Mouse (Mus musculus) limb, embryonic 12.5 days (tissue): ENCODE measurements around the gene Ifitm7. TPM values are rescaled to one million over a fixed set of nuclear protein-coding genes. Genes with fewer than 3 reads are reported as not detected.
"Not testable (repeated sequence)": the region's sequence is repeated elsewhere in the genome, so short reads cannot be mapped to it uniquely, and the experiment has no call there.

Experiments used
- ATAC-seq: fragments of 200-750 bp; cut with Nextera tagmentation; 2 replicates; pipeline ENCODE4 v1.8.0; 2017; ENCODE audit warnings: low read depth, moderate TSS enrichment; ENCODE audit not compliant: insufficient number of reproducible peaks, insufficient read depth, low FRiP score, low TSS enrichment
- H3K27ac ChIP-seq: fragments of 300-500 bp; sonication (generic); 2 replicates; pipeline ENCODE4 v1.5.1; 2016; ENCODE audit warnings: mild to moderate bottlenecking, moderate library complexity
- H3K27me3 ChIP-seq: fragments of 300-500 bp; sonication (generic); 2 replicates; pipeline ENCODE4 v1.6.1; 2016; ENCODE audit warnings: mild to moderate bottlenecking, moderate library complexity
- H3K36me3 ChIP-seq: fragments of 300-500 bp; sonication (generic); 2 replicates; pipeline ENCODE4 v1.6.1; 2016; ENCODE audit warnings: mild to moderate bottlenecking, moderate library complexity
- H3K4me1 ChIP-seq: fragments of 300-500 bp; sonication (generic); replicated peaks from 2 replicates; pipeline ENCODE4 v1.6.1; 2016
- H3K4me2 ChIP-seq: fragments of 300-500 bp; sonication (generic); 2 replicates; pipeline ENCODE4 v1.6.1; 2016; ENCODE audit warnings: mild to moderate bottlenecking, moderate library complexity
- H3K4me3 ChIP-seq: fragments of 300-500 bp; sonication (generic); replicated peaks from 2 replicates; pipeline ENCODE4 v1.5.1; 2016; ENCODE audit warnings: mild to moderate bottlenecking
- H3K9ac ChIP-seq: fragments of 300-500 bp; sonication (generic); replicated peaks from 2 replicates; pipeline ENCODE4 v1.6.1; 2016; ENCODE audit warnings: mild to moderate bottlenecking, moderate library complexity
- H3K9me3 ChIP-seq: fragments of 300-500 bp; sonication (generic); 2 replicates; pipeline ENCODE4 v1.6.1; 2016; ENCODE audit warnings: mild to moderate bottlenecking, moderate library complexity
- WGBS: fragments of 180-500 bp; shearing (Covaris S2); methylation state at CpG from one replicate; pipeline ENCODE4 v1.1.7; 2016; 5-methylcytosine and 5-hydroxymethylcytosine counted together
- polyA plus RNA-seq: library from polyadenylated mRNA; unstranded; fragments of >200 nt; fragmentation: Nextera tagmentation; extraction: Ambion mirVana; gene quantifications from 2 replicates; pipeline ENCODE4 v1.2.1, GENCODE M21; 2016

Gene Ifitm7
- polyA plus RNA-seq, 1 experiment from 2014 or later: 0.75 TPM

DNA sequence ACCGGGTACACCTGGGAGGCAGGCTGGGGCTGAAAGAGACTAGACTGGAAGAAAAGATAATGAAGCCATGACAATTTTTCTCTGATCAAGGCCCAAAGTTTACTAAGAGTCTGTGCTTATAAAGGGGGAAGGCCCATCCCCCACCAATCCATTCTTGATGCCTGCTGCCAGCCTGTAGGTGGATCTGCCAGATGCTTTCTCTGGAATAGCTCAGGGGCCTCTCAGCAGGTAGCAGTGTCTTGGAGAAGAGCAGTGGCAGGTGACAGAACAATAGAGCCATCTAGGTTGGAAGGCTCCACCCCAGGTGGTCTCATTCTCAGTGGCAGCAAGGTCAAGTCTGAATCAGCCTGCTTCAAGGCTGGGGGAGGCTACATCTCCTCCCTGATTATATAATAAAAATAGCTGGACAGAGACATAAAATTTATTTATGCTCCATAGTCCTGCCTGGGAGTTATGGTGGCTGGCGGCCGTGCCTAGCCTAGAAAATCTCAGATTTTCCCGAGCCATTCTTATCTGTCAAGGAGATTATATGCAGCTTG is 10.3 kb downstream of the Ifitm7 start:
- not testable (repeated sequence) for H3K4me3 ChIP-seq, H3K4me2 ChIP-seq, H3K9me3 ChIP-seq, ATAC-seq, H3K27me3 ChIP-seq, H3K4me1 ChIP-seq, H3K9ac ChIP-seq, H3K36me3 ChIP-seq, H3K27ac ChIP-seq
- WGBS: 82% methylated on average over 4 of the region's 4 CpGs

GRCm38 (mm10) chr16:13972051-13972450 is 14.6 kb downstream of the Ifitm7 start:
- 89% methylated on average over 8 of the region's 8 CpGs for WGBS
- Histone ChIP-seq H3K4me3 (no peak overlapping the region), H3K4me2 (no peak overlapping the region), H3K27ac (no peak overlapping the region), H3K27me3 (no peaks in the 10 kb centered on the region), H3K9me3 (no peaks in the 10 kb centered on the region), H3K9ac (no peak overlapping the region), H3K4me1 (no peaks in the 10 kb centered on the region), H3K36me3 (no peaks in the 10 kb centered on the region)
- no peak for ATAC-seq

GRCm38 (mm10) chr16:13969096-13969495 is 17.6 kb downstream of the Ifitm7 start:
- H3K36me3 ChIP-seq: no peaks in the 10 kb centered on the region
- no peaks in the 10 kb centered on the region for H3K27me3 ChIP-seq
- H3K4me3 ChIP-seq: no peak overlapping the region
- no peak overlapping the region for H3K27ac ChIP-seq
- WGBS: 85% methylated on average over 1 of the region's 1 CpGs
- no peak overlapping the region for H3K9ac ChIP-seq
- H3K4me1 ChIP-seq: no peaks in the 10 kb centered on the region
- H3K4me2 ChIP-seq: no peak overlapping the region
- no peak for ATAC-seq
- no peaks in the 10 kb centered on the region for H3K9me3 ChIP-seq

- no peak for ATAC-seq
- Histone ChIP-seq H3K9me3 (no peaks in the 10 kb centered on the region), H3K4me2 (no peak overlapping the region), H3K27me3 (no peaks in the 10 kb centered on the region), H3K4me1 (no peaks in the 10 kb centered on the region), H3K27ac (no peak overlapping the region), H3K4me3 (no peak overlapping the region), H3K36me3 (no peaks in the 10 kb centered on the region), H3K9ac (no peak overlapping the region)
- WGBS: 17% methylated on average over 1 of the region's 1 CpGs
Measured at GRCm38 (mm10) chr16:13962053-13962452, 24.6 kb downstream of the Ifitm7 start.

GRCm38 (mm10) chr16:13951245-13951644 is 35.4 kb downstream of the Ifitm7 start:
- 78% methylated on average over 3 of the region's 3 CpGs for WGBS
- H3K4me2 ChIP-seq: no peak overlapping the region
- no peaks in the 10 kb centered on the region for H3K27me3 ChIP-seq
- no peaks in the 10 kb centered on the region for H3K9me3 ChIP-seq
- no peaks in the 10 kb centered on the region for H3K36me3 ChIP-seq
- no peak overlapping the region for H3K4me3 ChIP-seq
- no peak overlapping the region for H3K9ac ChIP-seq
- no peak overlapping the region for H3K27ac ChIP-seq
- ATAC-seq: no peak
- H3K4me1 ChIP-seq: no peaks in the 10 kb centered on the region

DNA sequence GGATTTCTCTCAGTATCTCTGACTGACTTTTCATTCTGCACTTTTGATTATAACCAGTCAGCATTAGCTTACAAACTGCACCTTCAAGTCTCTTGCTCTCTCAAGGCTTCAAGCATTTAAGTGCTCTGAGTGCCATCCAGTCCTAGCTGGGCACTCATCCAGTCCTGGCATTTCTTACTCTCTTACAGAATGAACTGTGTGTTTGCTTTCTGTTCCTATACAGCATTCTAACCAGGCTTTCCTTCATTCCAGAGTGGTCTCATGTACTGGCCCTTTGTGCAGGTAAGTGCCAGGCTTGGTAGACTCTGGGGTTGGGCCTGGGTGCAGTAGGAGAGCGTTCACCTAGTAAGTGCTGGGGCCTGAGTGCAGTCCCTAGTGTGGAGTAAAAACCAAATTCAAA is 40.4 kb downstream of the Ifitm7 start:
- no peak for ATAC-seq
- Histone ChIP-seq H3K4me2 (no peak overlapping the region), H3K4me3 (no peak overlapping the region), H3K9ac (no peak overlapping the region), H3K27ac (no peak overlapping the region), H3K36me3 (no peaks in the 10 kb centered on the region), H3K27me3 (peaks cover 7% of the 10 kb centered on the region), H3K4me1 (0 out of 2 replicates have a peak, but pooled peaks cover 2% of the 10 kb centered on the region), H3K9me3 (no peaks in the 10 kb centered on the region)
- 77% methylated on average over 1 of the region's 1 CpGs for WGBS

DNA sequence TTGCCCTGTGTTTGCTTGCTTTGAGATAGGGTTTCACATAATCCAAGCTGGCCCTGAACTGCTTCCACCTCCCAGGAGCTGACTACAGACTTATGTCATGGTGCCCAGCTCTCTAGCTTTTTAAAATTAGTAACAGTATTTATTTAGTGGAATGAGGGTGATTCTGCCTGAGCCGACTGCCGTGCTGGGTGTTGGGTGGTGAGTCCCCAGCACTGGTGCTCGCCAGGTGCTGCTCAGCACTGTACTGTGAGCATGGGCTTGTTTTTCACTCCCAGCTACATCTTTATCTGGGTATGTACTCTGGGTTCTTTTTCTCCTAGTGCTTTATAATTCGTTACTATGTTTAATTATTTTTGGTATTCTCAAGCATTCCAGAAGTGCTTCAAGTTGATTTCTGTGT is 41.5 kb downstream of the Ifitm7 start:
- H3K4me3 ChIP-seq: no peak overlapping the region
- 0 out of 2 replicates have a peak, but pooled peaks cover 8% of the 10 kb centered on the region for H3K4me1 ChIP-seq
- peaks cover 19% of the 10 kb centered on the region for H3K27me3 ChIP-seq
- H3K36me3 ChIP-seq: no peaks in the 10 kb centered on the region
- ATAC-seq: no peak
- H3K9me3 ChIP-seq: no peaks in the 10 kb centered on the region
- H3K4me2 ChIP-seq: no peak overlapping the region
- no peak overlapping the region for H3K27ac ChIP-seq
- no peak overlapping the region for H3K9ac ChIP-seq
- 71% methylated on average over 4 of the region's 4 CpGs for WGBS

- no peak overlapping the region for H3K4me2 ChIP-seq
- no peak overlapping the region for H3K4me3 ChIP-seq
- H3K9ac ChIP-seq: no peak overlapping the region
- H3K4me1 ChIP-seq: 0 out of 2 replicates have a peak, but pooled peaks cover 8% of the 10 kb centered on the region
- WGBS: 73% methylated on average over 5 of the region's 5 CpGs
- H3K27ac ChIP-seq: no peak overlapping the region
- H3K9me3 ChIP-seq: no peaks in the 10 kb centered on the region
- H3K27me3 ChIP-seq: peaks cover 21% of the 10 kb centered on the region
- no peaks in the 10 kb centered on the region for H3K36me3 ChIP-seq
- ATAC-seq: no peak
Measured at GRCm38 (mm10) chr16:13944752-13945151, 41.9 kb downstream of the Ifitm7 start.

DNA sequence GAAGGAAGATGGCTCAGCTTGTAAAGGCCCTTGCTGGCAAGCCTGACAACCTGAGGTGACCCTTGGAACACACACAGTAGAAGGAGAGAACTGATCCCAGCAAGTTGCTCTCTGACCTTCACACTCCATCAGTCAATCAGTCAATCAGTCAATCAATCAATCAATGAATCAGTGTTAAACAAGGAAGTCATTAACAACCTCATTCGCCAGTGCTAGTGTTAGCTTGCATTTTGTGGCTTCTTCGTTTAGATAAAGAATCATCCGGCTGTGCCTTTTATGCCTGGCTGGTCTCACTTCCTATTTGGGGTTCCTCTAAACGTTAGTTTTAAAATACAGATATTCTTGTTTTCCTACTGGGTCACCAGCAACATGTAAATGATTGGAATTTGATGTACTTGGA is 42.5 kb downstream of the Ifitm7 start:
- peaks cover 24% of the 10 kb centered on the region for H3K27me3 ChIP-seq
- no peak for ATAC-seq
- no peak overlapping the region for H3K27ac ChIP-seq
- H3K9me3 ChIP-seq: no peaks in the 10 kb centered on the region
- no peaks in the 10 kb centered on the region for H3K36me3 ChIP-seq
- H3K4me3 ChIP-seq: no peak overlapping the region
- WGBS: 50% methylated on average over 4 of the region's 4 CpGs
- H3K4me1 ChIP-seq: 0 out of 2 replicates have a peak, but pooled peaks cover 8% of the 10 kb centered on the region
- no peak overlapping the region for H3K4me2 ChIP-seq
- H3K9ac ChIP-seq: no peak overlapping the region

DNA sequence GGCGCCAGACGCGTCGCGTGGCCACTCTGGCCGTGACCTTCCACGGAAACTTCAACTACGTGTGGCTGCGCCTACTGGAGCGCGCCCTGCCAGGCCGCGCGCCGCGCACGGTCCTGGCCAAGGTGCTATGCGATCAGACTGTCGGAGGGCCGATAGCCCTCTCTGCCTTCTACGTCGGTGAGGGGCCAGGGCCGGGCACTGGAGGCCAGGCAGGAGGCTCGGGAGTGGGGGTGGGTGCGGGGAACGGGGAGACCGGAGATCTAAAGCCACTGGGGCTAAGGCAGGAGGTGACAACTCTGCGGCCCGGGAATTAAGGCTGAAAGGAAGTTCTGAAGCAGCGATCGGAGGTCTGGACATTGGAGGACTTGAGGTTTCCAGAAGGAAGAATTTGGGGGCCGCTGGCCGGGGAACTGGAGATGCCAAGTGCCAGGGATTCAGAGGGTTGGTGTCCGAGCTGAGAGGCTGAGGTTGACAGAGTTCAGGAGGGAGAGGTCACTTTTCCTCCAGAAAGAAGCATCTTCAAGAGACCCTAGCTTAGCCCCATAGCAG is 45.8 kb downstream of the Ifitm7 start:
- Histone ChIP-seq H3K9me3 (no peaks in the 10 kb centered on the region), H3K4me1 (0 out of 2 replicates have a peak, but pooled peaks cover 8% of the 10 kb centered on the region), H3K27ac (no peak overlapping the region), H3K27me3 (peaks cover 24% of the 10 kb centered on the region), H3K4me3 (peak overlapping the region; percentile 61), H3K36me3 (no peaks in the 10 kb centered on the region), H3K4me2 (peak overlapping the region; percentile 99), H3K9ac (peak overlapping the region; percentile 70)
- 3% methylated on average over 34 of the region's 34 CpGs for WGBS
- ATAC-seq: peak; percentile 76

DNA sequence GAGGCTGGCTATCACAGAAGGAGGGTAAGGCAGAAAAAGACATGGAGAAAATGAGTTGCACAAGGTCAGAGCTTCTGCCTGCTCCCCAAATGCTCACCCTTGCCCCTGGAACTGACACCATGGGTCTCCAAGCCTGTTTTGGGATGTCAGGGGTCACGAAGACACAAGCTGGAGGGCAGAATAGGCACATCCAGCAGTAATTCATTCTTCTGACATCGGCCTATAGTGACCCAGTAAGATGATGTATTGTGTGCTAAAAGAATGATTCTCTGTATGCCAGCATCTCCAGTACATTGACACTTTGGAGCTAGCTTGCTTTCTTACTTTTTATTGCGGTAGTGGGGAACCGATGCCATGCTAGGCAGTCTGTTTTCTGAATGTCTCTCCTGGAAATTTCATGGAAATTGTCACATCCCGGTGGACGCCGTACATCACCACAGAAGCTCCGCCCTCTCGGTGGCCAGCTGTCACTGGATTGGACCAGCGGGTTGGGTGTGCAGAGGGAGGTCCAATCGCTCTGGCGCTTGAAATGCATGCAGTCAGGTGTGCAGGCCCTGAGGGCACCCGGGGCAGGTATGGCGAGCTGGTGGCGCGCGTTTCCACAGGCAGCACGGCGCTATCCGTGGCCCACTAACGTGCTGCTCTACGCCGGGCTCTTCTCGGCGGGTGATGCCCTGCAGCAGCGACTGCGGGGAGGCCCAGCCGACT is 46.4 kb downstream of the Ifitm7 start:
- peak overlapping the region; percentile 70 for H3K9ac ChIP-seq
- peak; percentile 91 for ATAC-seq
- 5% methylated on average over 28 of the region's 28 CpGs for WGBS
- H3K27me3 ChIP-seq: peaks cover 24% of the 10 kb centered on the region
- peak overlapping the region; percentile 61 for H3K4me3 ChIP-seq
- H3K36me3 ChIP-seq: no peaks in the 10 kb centered on the region
- 0 out of 2 replicates have a peak, but pooled peaks cover 8% of the 10 kb centered on the region for H3K4me1 ChIP-seq
- no peaks in the 10 kb centered on the region for H3K9me3 ChIP-seq
- peak overlapping the region; percentile 99 for H3K4me2 ChIP-seq
- H3K27ac ChIP-seq: no peak overlapping the region
